Comparison of ENCODE assay signal across 17 mouse cellular contexts in genomic region chr1:78190386-78191111, GRCm38 (mm10). TPM values are rescaled to one million over a fixed set of nuclear protein-coding genes. Genes with fewer than 3 reads are reported as not detected.
DNase-seq lines count a peak whose midpoint lies in the region; ATAC-seq and TF ChIP-seq lines count a peak whose summit lies in the region.
"Had no signal": no experiment of that assay in that cellular context is flagged by ENCODE, and none has a peak within 500 bp of the region (broad histone marks: within the 10 kb centered on the region; RNA-seq: fewer than 3 reads in every experiment).

No protein-coding gene starts in this region.

- peak overlapping the region; percentile 88 for H3K27ac ChIP-seq in embryonic facial prominence, embryonic 12.5 days
- H3K27ac ChIP-seq in hindbrain, embryonic 15.5 days (replicated peaks): peak overlapping the region; percentile 78
- H3K27ac ChIP-seq in midbrain, embryonic 16.5 days (ENCODE audit: low read length): peak overlapping the region; percentile 77
- H3K27ac ChIP-seq: heart, embryonic 13.5 days; intestine, embryonic 15.5 days; liver, embryonic 13.5 days; macrophage; stomach, postnatal 0 days had no signal

- H3K36me3 ChIP-seq in embryonic facial prominence, embryonic 12.5 days: no peaks in the 10 kb centered on the region
- no peaks in the 10 kb centered on the region for H3K36me3 ChIP-seq in hindbrain, embryonic 15.5 days
- H3K36me3 ChIP-seq in midbrain, embryonic 16.5 days (ENCODE audit: control insufficient read depth, insufficient read depth, low read length): no peaks in the 10 kb centered on the region
- H3K36me3 ChIP-seq: heart, embryonic 13.5 days; intestine, embryonic 15.5 days; liver, embryonic 13.5 days had no signal

- DNase-seq in brain, embryonic 14.5 days (ENCODE audit: low read depth): peak; percentile 84
- no peak for DNase-seq in frontal cortex, postnatal 36 days (ENCODE audit: low spot score in 2 of 2)
- DNase-seq in ovary, postnatal 36 days (ENCODE audit: low spot score): no peak
- no peak for DNase-seq in layer of hippocampus, postnatal 10 days (ENCODE audit: low spot score in 2 of 2)
- DNase-seq in urinary bladder, postnatal 14 days (ENCODE audit: low spot score): no peak
- DNase-seq: kidney, postnatal 25 days; liver, embryonic 13.5 days had no signal

- 0 out of 2 replicates have a peak, but pooled peaks cover 4% of the 10 kb centered on the region for H3K4me1 ChIP-seq in embryonic facial prominence, embryonic 12.5 days
- H3K4me1 ChIP-seq in hindbrain, embryonic 15.5 days (replicated peaks): peaks cover 6% of the 10 kb centered on the region
- peaks cover 5% of the 10 kb centered on the region; the same call in 1 of the 2 replicates for H3K4me1 ChIP-seq in midbrain, embryonic 16.5 days (ENCODE audit: control insufficient read depth, insufficient read depth, low read length)
- H3K4me1 ChIP-seq: liver, embryonic 13.5 days had no signal

- ATAC-seq in embryonic facial prominence, embryonic 12.5 days (ENCODE audit: insufficient number of reproducible peaks, insufficient read depth, low FRiP score, low TSS enrichment): no peak
- peak; percentile 55 for ATAC-seq in hindbrain, embryonic 15.5 days (ENCODE audit: low FRiP score, low read depth)
- ATAC-seq in midbrain, embryonic 16.5 days: peak; percentile 76
- ATAC-seq: CD4-positive, CD25-positive, alpha-beta regulatory T cell, adult 4 months had no signal

- no peaks in the 10 kb centered on the region for H3K9me3 ChIP-seq in embryonic facial prominence, embryonic 12.5 days
- no peaks in the 10 kb centered on the region for H3K9me3 ChIP-seq in hindbrain, embryonic 15.5 days
- H3K9me3 ChIP-seq in midbrain, embryonic 16.5 days (replicated peaks; ENCODE audit: control insufficient read depth, low read length, poor library complexity, severe bottlenecking): no peaks in the 10 kb centered on the region
- H3K9me3 ChIP-seq: heart, embryonic 13.5 days; intestine, embryonic 15.5 days; liver, embryonic 13.5 days had no signal

- no peak for TF ChIP-seq CTCF in brain, embryonic 14.5 days (IDR thresholded peaks at IDR 0.05; ENCODE audit: borderline replicate concordance, extremely low read depth, insufficient read depth, insufficient read length)

- H3K9ac ChIP-seq in embryonic facial prominence, embryonic 12.5 days: peak overlapping the region; percentile 67
- no peak overlapping the region for H3K9ac ChIP-seq in hindbrain, embryonic 15.5 days
- no peak overlapping the region for H3K9ac ChIP-seq in midbrain, embryonic 16.5 days (ENCODE audit: low read depth, low read length)
- H3K9ac ChIP-seq: heart, embryonic 13.5 days; intestine, embryonic 15.5 days; liver, embryonic 13.5 days had no signal

- H3K4me2 ChIP-seq in embryonic facial prominence, embryonic 12.5 days (replicated peaks): peak overlapping the region; percentile 58
- peak overlapping the region; percentile 66 for H3K4me2 ChIP-seq in hindbrain, embryonic 15.5 days
- peak overlapping the region; percentile 63; the same call in 1 of the 2 replicates for H3K4me2 ChIP-seq in midbrain, embryonic 16.5 days (ENCODE audit: low read length)
- H3K4me2 ChIP-seq: liver, embryonic 13.5 days had no signal

- peak overlapping the region; percentile 53 for H3K4me3 ChIP-seq in embryonic facial prominence, embryonic 12.5 days
- H3K4me3 ChIP-seq in hindbrain, embryonic 15.5 days: peak overlapping the region; percentile 41
- no peak overlapping the region for H3K4me3 ChIP-seq in midbrain, embryonic 16.5 days (ENCODE audit: low read depth, low read length)
- H3K4me3 ChIP-seq: liver, embryonic 13.5 days had no signal

- no peak for TF ChIP-seq POLR2A in brain, embryonic 14.5 days (IDR thresholded peaks at IDR 0.05; ENCODE audit: borderline replicate concordance, extremely low read depth, insufficient read depth, insufficient read length, poor library complexity, severe bottlenecking)

- peaks cover 44% of the 10 kb centered on the region for H3K27me3 ChIP-seq in embryonic facial prominence, embryonic 12.5 days
- H3K27me3 ChIP-seq in hindbrain, embryonic 15.5 days: peaks cover 36% of the 10 kb centered on the region
- peaks cover 50% of the 10 kb centered on the region for H3K27me3 ChIP-seq in midbrain, embryonic 16.5 days (ENCODE audit: control insufficient read depth, insufficient read depth, low read depth, low read length)

- 9% methylated on average over 12 of the region's 12 CpGs for WGBS in embryonic facial prominence, embryonic 12.5 days
- WGBS in hindbrain, embryonic 15.5 days: 11% methylated on average over 12 of the region's 12 CpGs
- WGBS in midbrain, embryonic 16.5 days: 3% methylated on average over 12 of the region's 12 CpGs

RNA-seq across cellular contexts. Expression of gene Pax3, which starts 6.4 kb away (rescaled TPM):
- 4.8 and 10.6 TPM in 2 replicates for polyA plus RNA-seq in brain, embryonic 14.5 days (2012; rRNA removed)
- 28.4 and 37.5 TPM in 2 replicates for polyA plus RNA-seq in embryonic facial prominence, embryonic 12.5 days (2016; fragmentation: Nextera tagmentation; extraction: Ambion mirVana)
- polyA plus RNA-seq in hindbrain, embryonic 15.5 days (2015; fragmentation: Nextera tagmentation; extraction: Ambion mirVana): 14.0 and 16.3 TPM in 2 replicates
- polyA plus RNA-seq in midbrain, embryonic 16.5 days (2015; fragmentation: Nextera tagmentation; extraction: Ambion mirVana): 7.2 and 8.4 TPM in 2 replicates
- total RNA-seq in layer of hippocampus, postnatal 10 days (2021): under 1 TPM in 1 of 2 experiments, not detected in 1; 0.11 TPM
- total RNA-seq: common myeloid progenitor, adult 5-6 weeks had no signal
- polyA plus RNA-seq: CD4-positive, CD25-positive, alpha-beta regulatory T cell, adult 4 months; intestine, embryonic 15.5 days; macrophage; stomach, postnatal 0 days; urinary bladder, adult 2 months had no signal
